Mouse (Mus musculus) CH12.LX (cell line): ENCODE results near the gene Uqcr11. TPM values are rescaled to one million over a fixed set of nuclear protein-coding genes. Genes with fewer than 3 reads are reported as not detected.
A peak's percentile ranks its signal among the peaks of the same experiment; 100 is the strongest.

Experiments
- DNase-seq: peaks from one replicate; pipeline ENCODE4 v3.0.0-alpha.2; 2013; ENCODE audit errors: extremely low read depth
- H3K27ac ChIP-seq: 2 replicates; pipeline ENCODE4 v1.5.1; 2012; ENCODE audit warnings: low read depth, mild to moderate bottlenecking, control low read depth, moderate library complexity; ENCODE audit not compliant: insufficient read depth
- H3K27me3 ChIP-seq: replicated peaks from 2 replicates; pipeline ENCODE3; 2012; ENCODE audit warnings: inconsistent platforms
- H3K36me3 ChIP-seq, 2 experiments: replicated peaks in 1 of 2; 2 replicates each; pipeline versions ENCODE3 to v1.6.1; 2012; ENCODE audit warnings: inconsistent platforms in 1 of 2, low read length in 1 of 2, mild to moderate bottlenecking in 1 of 2, mixed read lengths in 1 of 2, moderate library complexity in 1 of 2; ENCODE audit not compliant: control insufficient read depth in 1 of 2, insufficient read depth in 1 of 2
- H3K4me1 ChIP-seq, 2 experiments: 2 replicates each; pipeline ENCODE4 v1.6.1; 2012; ENCODE audit warnings: inconsistent platforms in 1 of 2, moderate library complexity in 1 of 2; ENCODE audit not compliant: insufficient read depth in 2 of 2, control insufficient read depth in 1 of 2
- H3K4me2 ChIP-seq: 2 replicates; pipeline ENCODE4 v1.6.1; 2012; ENCODE audit warnings: low read depth, mild to moderate bottlenecking, control low read depth; ENCODE audit not compliant: poor library complexity, insufficient read depth, severe bottlenecking
- H3K4me3 ChIP-seq, 3 experiments: fragments of 150-350 bp in 1 of 3; sonication (generic) in 1 of 3; replicated peaks in 1 of 3; 2 replicates each; pipeline versions ENCODE3 to v1.5.1; 2011 to 2012; ENCODE audit warnings: low read depth in 2 of 3, low read length in 2 of 3, mild to moderate bottlenecking in 2 of 3, moderate library complexity in 2 of 3, control low read depth in 1 of 3, improper control_type of control experiment in 1 of 3, inconsistent platforms in 1 of 3, mixed read lengths in 1 of 3; ENCODE audit not compliant: poor library complexity in 1 of 3
- H3K79me2 ChIP-seq: replicated peaks from 2 replicates; pipeline ENCODE4 v1.6.1; 2012; ENCODE audit warnings: mild to moderate bottlenecking, moderate library complexity; ENCODE audit not compliant: control insufficient read depth, poor library complexity, insufficient read depth, severe bottlenecking; ENCODE audit errors: extremely low read depth
- H3K9ac ChIP-seq: 2 replicates; pipeline ENCODE4 v1.6.1; 2012; ENCODE audit warnings: low read depth, mild to moderate bottlenecking, control low read depth, moderate library complexity; ENCODE audit not compliant: insufficient read depth
- H3K9me3 ChIP-seq: replicated peaks from 2 replicates; pipeline ENCODE3; 2012; ENCODE audit warnings: low read length, inconsistent platforms, mixed read lengths
- BHLHE40 ChIP-seq: IDR thresholded peaks from 2 replicates; pipeline ENCODE4 v1.6.1; 2011; ENCODE audit warnings: mild to moderate bottlenecking, low read depth, low read length, improper control_type of control experiment
- CHD1 ChIP-seq: IDR thresholded peaks from 2 replicates; pipeline ENCODE4 v1.6.1; 2012; ENCODE audit warnings: low read depth, low read length, improper control_type of control experiment, inconsistent platforms
- CHD2 ChIP-seq: IDR thresholded peaks from 2 replicates; pipeline ENCODE4 v1.6.1; 2011; ENCODE audit warnings: low read length, improper control_type of control experiment
- CTCF ChIP-seq, 2 experiments: IDR thresholded peaks in 1 of 2; conservative IDR thresholded peaks in 1 of 2; 2 replicates each; pipeline ENCODE4 v1.5.1; 2011 to 2012; ENCODE audit warnings: low read depth in 2 of 2, low read length in 2 of 2, improper control_type of control experiment in 1 of 2, inconsistent platforms in 1 of 2, mild to moderate bottlenecking in 1 of 2, moderate library complexity in 1 of 2
- E2F4 ChIP-seq: IDR thresholded peaks from 2 replicates; pipeline ENCODE4 v1.6.1; 2011; ENCODE audit warnings: low read depth, low read length, improper control_type of control experiment; ENCODE audit not compliant: insufficient replicate concordance
- ELF1 ChIP-seq: IDR thresholded peaks from 2 replicates; pipeline ENCODE4 v1.6.1; 2014; ENCODE audit warnings: low read depth, mild to moderate bottlenecking, inconsistent platforms, low read length, improper control_type of control experiment
- EP300 ChIP-seq: IDR thresholded peaks from 2 replicates; pipeline ENCODE4 v1.6.1; 2011; ENCODE audit warnings: low read length, improper control_type of control experiment
- ETS1 ChIP-seq: conservative IDR thresholded peaks from 2 replicates; pipeline ENCODE4 v1.6.1; 2012; ENCODE audit warnings: low read depth, mild to moderate bottlenecking, inconsistent platforms, low read length, improper control_type of control experiment, moderate library complexity
- GABPA ChIP-seq: IDR thresholded peaks from 2 replicates; pipeline ENCODE4 v1.6.1; 2012; ENCODE audit warnings: low read depth, low read length, improper control_type of control experiment, inconsistent platforms; ENCODE audit not compliant: insufficient replicate concordance
- HCFC1 ChIP-seq: IDR thresholded peaks from 2 replicates; pipeline ENCODE4 v1.6.1; 2012; ENCODE audit warnings: low read depth, mild to moderate bottlenecking, inconsistent platforms, low read length, improper control_type of control experiment
- IRF4 ChIP-seq: IDR thresholded peaks from 2 replicates; pipeline ENCODE4 v1.6.1; 2014; ENCODE audit warnings: low read depth, mild to moderate bottlenecking, inconsistent platforms, low read length, improper control_type of control experiment
- JUN ChIP-seq: IDR thresholded peaks from 2 replicates; pipeline ENCODE4 v1.6.1; 2011; ENCODE audit warnings: low read depth, mild to moderate bottlenecking, low read length, improper control_type of control experiment, moderate library complexity; ENCODE audit not compliant: insufficient read depth
- JUND ChIP-seq: conservative IDR thresholded peaks from 2 replicates; pipeline ENCODE4 v1.6.1; 2011; ENCODE audit warnings: low read depth, low read length, improper control_type of control experiment
- KAT2A ChIP-seq: IDR thresholded peaks from 2 replicates; pipeline ENCODE4 v1.6.1; 2012; ENCODE audit warnings: low read length, improper control_type of control experiment, inconsistent platforms; ENCODE audit not compliant: insufficient replicate concordance
- MAFK ChIP-seq: IDR thresholded peaks from 2 replicates; pipeline ENCODE4 v1.6.1; 2011; ENCODE audit warnings: low read length, improper control_type of control experiment; ENCODE audit not compliant: insufficient replicate concordance
- MAX ChIP-seq: IDR thresholded peaks from 2 replicates; pipeline ENCODE4 v1.6.1; 2011; ENCODE audit warnings: low read length, improper control_type of control experiment
- MAZ ChIP-seq: IDR thresholded peaks from 2 replicates; pipeline ENCODE4 v1.6.1; 2012; ENCODE audit warnings: low read depth, mild to moderate bottlenecking, inconsistent platforms, low read length, improper control_type of control experiment, moderate library complexity
- MEF2A ChIP-seq: IDR thresholded peaks from 2 replicates; pipeline ENCODE4 v1.6.1; 2014; ENCODE audit warnings: low read depth, mild to moderate bottlenecking, inconsistent platforms, low read length, improper control_type of control experiment, borderline replicate concordance
- MXI1 ChIP-seq: IDR thresholded peaks from 2 replicates; pipeline ENCODE4 v1.6.1; 2011; ENCODE audit warnings: mild to moderate bottlenecking, low read depth, low read length, improper control_type of control experiment
- MYC ChIP-seq: IDR thresholded peaks from 2 replicates; pipeline ENCODE4 v1.6.1; 2011; ENCODE audit warnings: low read depth, mild to moderate bottlenecking, improper control_type of control experiment, low read length
- NELFE ChIP-seq: IDR thresholded peaks from 2 replicates; pipeline ENCODE4 v1.6.1; 2011; ENCODE audit warnings: low read depth, low read length, improper control_type of control experiment
- NRF1 ChIP-seq: IDR thresholded peaks from 2 replicates; pipeline ENCODE4 v1.6.1; 2014; ENCODE audit warnings: low read depth, mild to moderate bottlenecking, inconsistent platforms, low read length, improper control_type of control experiment, moderate library complexity
- PAX5 ChIP-seq: IDR thresholded peaks from 2 replicates; pipeline ENCODE4 v1.6.1; 2012; ENCODE audit warnings: low read length, inconsistent platforms, mixed read lengths
- POLR2A ChIP-seq: IDR thresholded peaks from 2 replicates; pipeline ENCODE4 v1.6.1; 2011; ENCODE audit warnings: low read depth, mild to moderate bottlenecking, improper control_type of control experiment, low read length
- POLR2AphosphoS2 ChIP-seq: IDR thresholded peaks from 2 replicates; pipeline ENCODE4 v1.6.1; 2011; ENCODE audit warnings: low read depth, low read length, improper control_type of control experiment
- RAD21 ChIP-seq: IDR thresholded peaks from 2 replicates; pipeline ENCODE4 v1.6.1; 2011; ENCODE audit warnings: low read depth, mild to moderate bottlenecking, low read length, improper control_type of control experiment, moderate library complexity
- RCOR1 ChIP-seq: conservative IDR thresholded peaks from 2 replicates; pipeline ENCODE4 v1.6.1; 2012; ENCODE audit warnings: low read depth, mild to moderate bottlenecking, inconsistent platforms, low read length, improper control_type of control experiment
- SIN3A ChIP-seq: IDR thresholded peaks from 2 replicates; pipeline ENCODE4 v1.6.1; 2012; ENCODE audit warnings: low read length, improper control_type of control experiment, inconsistent platforms
- SMC3 ChIP-seq: IDR thresholded peaks from 2 replicates; pipeline ENCODE4 v1.6.1; 2011; ENCODE audit warnings: low read depth, low read length, improper control_type of control experiment
- TBP ChIP-seq: conservative IDR thresholded peaks from 2 replicates; pipeline ENCODE4 v1.6.1; 2011; ENCODE audit warnings: low read depth, low read length, improper control_type of control experiment
- TCF12 ChIP-seq: IDR thresholded peaks from 2 replicates; pipeline ENCODE4 v1.6.1; 2014; ENCODE audit warnings: low read depth, mild to moderate bottlenecking, inconsistent platforms, low read length, improper control_type of control experiment
- UBTF ChIP-seq: IDR thresholded peaks from 2 replicates; pipeline ENCODE4 v1.6.1; 2012; ENCODE audit warnings: low read depth, mild to moderate bottlenecking, inconsistent platforms, low read length, improper control_type of control experiment, moderate library complexity
- USF1 ChIP-seq: IDR thresholded peaks from 2 replicates; pipeline ENCODE4 v1.6.1; 2014; ENCODE audit warnings: low read depth, mild to moderate bottlenecking, inconsistent platforms, low read length, improper control_type of control experiment
- USF2 ChIP-seq: conservative IDR thresholded peaks from 2 replicates; pipeline ENCODE4 v1.6.1; 2011; ENCODE audit warnings: low read depth, low read length, improper control_type of control experiment
- ZC3H11A ChIP-seq: IDR thresholded peaks from 2 replicates; pipeline ENCODE4 v1.6.1; 2012; ENCODE audit warnings: low read depth, mild to moderate bottlenecking, inconsistent platforms, low read length, improper control_type of control experiment
- ZKSCAN1 ChIP-seq: IDR thresholded peaks from 2 replicates; pipeline ENCODE4 v1.6.1; 2012; ENCODE audit warnings: low read depth, inconsistent platforms, low read length, improper control_type of control experiment, borderline replicate concordance
- ZMIZ1 ChIP-seq: IDR thresholded peaks from 2 replicates; pipeline ENCODE4 v1.6.1; 2012; ENCODE audit warnings: low read depth, mild to moderate bottlenecking, inconsistent platforms, low read length, improper control_type of control experiment
- ZNF384 ChIP-seq: IDR thresholded peaks from 2 replicates; pipeline ENCODE4 v1.6.1; 2012; ENCODE audit warnings: low read depth, low read length, improper control_type of control experiment, inconsistent platforms
- dilution Hi-C: fragments of 300-500 bp; cut with MboI; formaldehyde crosslinking; loops from 2 replicates; pipeline ENCODE4 v1.14.3; 2020; ENCODE audit warnings: low sequenced_read_pairs; ENCODE audit not compliant: extremely low pct_unique_long_range_greater_than_20kb, extremely low pct_ligation_motif_present
- in situ Hi-C: fragments of 300-500 bp; cut with MboI; formaldehyde crosslinking; loops from 3 replicates; pipeline ENCODE4 v1.14.3; 2019; ENCODE audit warnings: low sequenced_read_pairs, low pct_ligation_motif_present, low pct_unique_long_range_greater_than_20kb, mixed read lengths
- polyA plus RNA-seq: library from polyadenylated mRNA; unstranded; fragments of >175 nt; gene quantifications from 2 replicates; pipeline ENCODE4 v1.2.1, GENCODE M21; 2012; ENCODE audit warnings: low read depth; ENCODE audit not compliant: insufficient read length
- total RNA-seq, 2 experiments: library from RNA; depleted of rRNA; stranded (reverse); fragments of 300-350 nt in 1 of 2; fragments of >200 nt in 1 of 2; gene quantifications; 2 replicates each; pipeline ENCODE4 v1.2.3; 2012 to 2014

Uqcr11 gene
- total and polyA plus RNA-seq, 3 experiments: 206 to 466 (median 444) TPM

- dilution Hi-C loops: no loop called here
- H3K79me2 ChIP-seq: peaks cover 18% of the 10 kb centered on the region
- H3K27me3 ChIP-seq: no peaks in the 10 kb centered on the region
- TF ChIP-seq GABPA: no peak
- no peak for TF ChIP-seq USF2
- no peak; the same call in 1 of the 2 replicates for TF ChIP-seq ELF1
- TF ChIP-seq MYC: peak; percentile 92
- TF ChIP-seq NRF1: peak; percentile 94
- TF ChIP-seq EP300: no peak
- no peak for TF ChIP-seq SMC3
- peak; percentile 36 for TF ChIP-seq SIN3A
- TF ChIP-seq UBTF: 0 out of 2 replicates have a peak, but pooled peaks have one; percentile 45
- no peak for TF ChIP-seq ZC3H11A
- TF ChIP-seq NELFE: peak; percentile 83
- no peak for TF ChIP-seq MEF2A
- no peak for TF ChIP-seq IRF4
- TF ChIP-seq ZNF384: no peak
- peak; percentile 81 for TF ChIP-seq TCF12
- TF ChIP-seq ZMIZ1: peak; percentile 76; the same call in 1 of the 2 replicates
- no peak for TF ChIP-seq MAFK
- peak; percentile 51 for TF ChIP-seq HCFC1
- TF ChIP-seq POLR2AphosphoS2: no peak; the same call in 1 of the 2 replicates
- TF ChIP-seq CTCF (conservative IDR thresholded peaks at IDR 0.05 in 1 of 2, IDR thresholded peaks at IDR 0.05 in 1 of 2; ENCODE audit: low read depth in 2 of 2, low read length in 2 of 2): peak in 1 of 2 experiments; percentile 10; a peak in 1 of 4 replicates
- TF ChIP-seq MXI1: peak; percentile 91
- no peak; the same call in 1 of the 2 replicates for TF ChIP-seq CHD2
- no peak for TF ChIP-seq JUN
- no peak for TF ChIP-seq PAX5
- TF ChIP-seq ETS1: no peak; the same call in 1 of the 2 replicates
- TF ChIP-seq JUND: no peak
- TF ChIP-seq MAX: peak; percentile 95
- TF ChIP-seq CHD1: no peak
- peak; percentile 93 for TF ChIP-seq BHLHE40
- TF ChIP-seq POLR2A: peak; percentile 85
- 0 out of 2 replicates have a peak, but pooled peaks have one; percentile 44 for TF ChIP-seq TBP
- no peak for TF ChIP-seq E2F4
- TF ChIP-seq KAT2A: no peak
- no peak for TF ChIP-seq ZKSCAN1
- TF ChIP-seq RAD21: no peak
- TF ChIP-seq MAZ: no peak
- no peak for TF ChIP-seq USF1
- TF ChIP-seq RCOR1: no peak
- TF ChIP-seq, all 38 proteins: peak for 14
- H3K36me3 ChIP-seq: peaks cover 44 to 56% of the 10 kb centered on the region in 2 experiments
- H3K9me3 ChIP-seq: peaks cover 7% of the 10 kb centered on the region
- in situ Hi-C loops: no loop called here
- peak overlapping the region; percentile 92 for H3K27ac ChIP-seq
- peak; percentile 97 for DNase-seq
- H3K4me2 ChIP-seq: peak overlapping the region; percentile 68
- H3K4me1 ChIP-seq: peaks cover 18 to 47% of the 10 kb centered on the region in 2 experiments
- H3K4me3 ChIP-seq: peak overlapping the region; percentile 61 to 78 (median 63)
- peak overlapping the region; percentile 96 for H3K9ac ChIP-seq
These were observed 7.9 kb downstream of the Uqcr11 start for GRCm38 (mm10) chr10:80398719-80399190.
